Mouse (Mus musculus) CD4-positive helper T cell, adult 2 months (primary cell): ENCODE data around the gene Rbms3.

Source experiments
- DNase-seq: peaks from one replicate; pipeline ENCODE4 v3.0.0-alpha.2; 2012; ENCODE audit warnings: low read depth, missing footprints, low spot score

Gene Rbms3

DNA sequence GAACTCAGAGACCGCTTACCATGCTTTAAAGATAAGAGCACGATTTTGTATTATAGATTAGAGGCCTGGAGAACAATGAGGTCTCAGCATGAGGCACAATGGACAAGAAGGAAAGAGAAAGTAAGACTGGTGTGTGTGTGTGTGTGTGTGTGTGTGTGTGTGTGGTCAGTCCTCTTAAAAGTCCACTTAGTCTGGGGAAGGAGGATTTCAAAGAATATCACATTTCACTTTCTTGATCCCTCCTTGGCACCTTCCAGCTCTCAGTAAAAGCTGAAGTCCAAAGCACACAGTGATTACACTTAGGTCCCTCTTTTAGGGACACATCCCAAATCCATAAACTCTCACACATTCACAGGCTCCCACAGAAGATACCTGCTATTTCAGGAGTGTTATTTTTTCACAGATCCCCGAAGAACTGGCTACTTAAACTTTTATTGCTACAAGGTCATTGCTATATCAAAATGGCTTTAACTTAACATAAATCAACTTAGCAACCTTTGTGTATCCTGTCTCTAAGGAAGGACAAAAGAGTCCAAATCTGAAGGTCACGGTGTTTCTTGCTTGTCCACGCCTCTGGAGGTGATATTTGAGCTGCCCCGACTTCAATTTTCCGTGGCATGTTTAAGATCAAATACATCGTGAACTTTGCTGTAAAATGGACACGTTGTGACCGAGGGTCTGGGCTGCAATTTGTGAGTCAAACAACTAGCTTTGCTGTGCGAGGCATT, 880.7 kb downstream of the Rbms3 start:
- no peak for DNase-seq

DNA sequence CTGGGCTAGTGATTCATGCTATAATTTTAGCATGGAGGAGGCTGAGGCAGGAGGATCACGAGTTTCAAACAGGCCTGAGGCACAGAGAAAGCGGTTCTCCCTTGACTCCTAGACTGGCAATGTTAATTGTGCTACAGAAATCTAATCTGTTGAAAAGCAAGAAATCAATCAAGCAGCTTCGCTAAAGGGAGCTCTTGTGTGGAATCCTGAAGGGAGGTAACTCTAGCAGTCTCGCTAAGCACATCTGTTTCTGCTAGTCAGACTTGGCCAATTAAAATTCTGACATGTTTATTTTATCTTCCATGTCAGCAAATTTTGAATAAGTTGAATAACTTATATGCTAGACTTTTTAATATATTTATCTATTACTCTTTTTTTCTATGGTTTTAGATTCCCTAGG, 881.4 kb downstream of the Rbms3 start:
- no peak for DNase-seq

DNA sequence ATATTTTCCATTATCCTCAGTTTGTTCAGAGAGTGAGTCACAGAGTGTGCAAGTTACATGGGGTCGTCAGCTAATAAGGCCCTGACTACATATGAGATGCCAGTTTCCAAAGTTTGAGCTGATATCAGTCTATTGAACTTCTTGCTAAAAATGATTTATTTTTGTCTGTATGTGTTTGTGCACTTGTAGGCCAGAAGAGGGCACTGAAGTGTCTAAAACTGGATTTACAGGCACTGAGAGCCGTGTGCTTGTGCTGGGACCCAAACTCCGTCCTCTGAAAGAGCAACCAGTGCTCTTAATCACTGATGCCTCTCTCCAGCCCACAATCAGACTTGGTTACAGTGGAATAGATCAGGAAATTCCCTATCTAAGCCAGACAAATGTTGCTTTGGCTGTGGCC, 882.8 kb downstream of the Rbms3 start:
- no peak for DNase-seq

DNA sequence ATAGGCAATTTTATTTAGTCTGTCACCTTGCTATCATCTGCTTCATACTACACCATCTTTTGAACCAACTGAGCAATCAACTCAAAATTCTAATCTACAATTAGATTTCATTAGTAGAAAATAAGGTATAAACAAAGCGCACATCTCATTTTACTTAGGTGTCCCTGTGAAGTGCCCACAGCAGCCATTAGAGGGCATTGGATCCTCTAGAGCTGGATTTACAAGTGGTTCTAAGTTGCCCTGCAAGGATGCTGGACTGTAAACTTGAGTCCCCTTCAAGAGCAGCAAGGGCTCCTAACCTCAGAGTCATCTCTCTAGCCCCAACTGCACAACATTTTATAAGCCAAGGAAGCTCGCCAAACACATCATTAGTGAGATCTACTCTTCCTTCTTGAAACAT, 891.9 kb downstream of the Rbms3 start:
- no peak for DNase-seq

GRCm38 (mm10) chr9:116729172-116729571, 900.5 kb downstream of the Rbms3 start:
- DNase-seq = no peak

DNA sequence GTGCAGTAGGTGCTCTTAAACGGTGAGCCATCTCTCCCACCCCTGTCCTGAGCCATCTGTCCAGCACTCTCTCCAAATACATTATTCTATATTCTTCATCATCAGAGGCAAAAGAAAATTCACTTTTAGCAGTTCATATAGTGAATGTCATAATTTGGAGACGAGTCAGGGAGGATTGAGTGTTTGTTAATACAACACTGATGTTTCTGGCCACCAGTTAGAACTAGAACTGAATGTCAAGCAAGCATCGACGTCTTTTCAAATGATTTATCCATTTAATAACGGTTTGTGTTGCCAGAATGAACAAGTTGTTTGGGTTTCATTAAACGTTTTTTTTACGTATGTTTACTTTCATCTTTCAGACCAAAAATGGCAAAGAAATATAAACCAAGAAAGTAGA, 901.1 kb downstream of the Rbms3 start:
- DNase-seq = no peak

DNA sequence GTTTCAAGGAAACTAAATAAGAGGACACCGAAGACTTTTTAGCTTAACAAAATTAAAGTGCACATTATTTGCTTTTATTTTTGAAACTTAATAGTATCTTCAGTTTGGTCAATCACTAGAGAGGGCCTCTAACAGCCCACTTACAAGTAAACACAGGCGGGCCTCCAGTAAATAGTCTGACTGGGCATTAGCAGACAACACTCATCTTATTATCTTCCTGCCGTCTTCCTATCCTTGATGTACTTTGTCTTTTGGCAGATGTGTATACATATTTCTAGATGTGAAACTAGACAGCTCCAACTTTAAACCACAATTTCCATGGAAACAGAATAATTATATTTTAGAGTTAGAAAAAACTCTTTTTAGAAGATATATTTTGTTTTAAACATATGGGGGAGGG, 901.6 kb downstream of the Rbms3 start:
- DNase-seq = no peak

DNA sequence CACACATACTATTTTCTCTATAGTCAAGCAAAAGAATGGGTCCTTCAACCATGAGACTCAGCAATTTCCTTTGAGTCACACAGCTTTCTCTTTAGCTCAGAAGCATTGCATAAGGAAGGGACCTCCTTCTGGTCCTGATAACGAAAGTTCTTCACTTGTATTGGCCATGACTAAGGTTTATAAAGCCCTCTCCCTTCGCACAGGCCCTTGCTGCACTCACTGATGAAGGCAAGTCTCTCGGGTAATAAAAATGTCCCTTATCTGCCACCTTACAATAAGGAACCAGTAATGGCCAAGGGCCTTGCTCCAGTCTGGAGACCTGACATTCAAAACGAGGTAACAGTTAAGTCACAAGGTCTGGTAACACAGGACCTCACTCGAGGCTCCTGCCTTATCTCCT, 905.1 kb downstream of the Rbms3 start:
- no peak for DNase-seq

DNA sequence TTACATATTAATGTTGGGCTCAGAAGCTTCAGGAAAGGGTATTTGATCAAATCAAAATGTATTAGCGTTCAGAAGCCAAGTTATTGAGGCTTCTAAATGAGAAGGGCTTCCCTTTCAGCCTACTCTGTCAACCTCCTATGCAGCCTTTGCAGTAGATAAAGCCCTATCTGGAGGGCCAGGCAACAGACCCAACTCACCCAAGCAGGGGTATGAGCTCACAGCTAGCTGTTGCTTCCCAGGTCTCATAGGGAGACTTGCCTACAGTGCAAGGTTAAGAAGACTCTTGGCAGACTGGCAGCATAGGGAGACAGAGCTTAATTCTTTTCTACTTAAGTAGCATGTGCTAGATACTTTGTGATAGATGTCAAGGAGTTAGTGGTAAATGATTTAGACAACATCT, 926.6 kb downstream of the Rbms3 start:
- no peak for DNase-seq

DNA sequence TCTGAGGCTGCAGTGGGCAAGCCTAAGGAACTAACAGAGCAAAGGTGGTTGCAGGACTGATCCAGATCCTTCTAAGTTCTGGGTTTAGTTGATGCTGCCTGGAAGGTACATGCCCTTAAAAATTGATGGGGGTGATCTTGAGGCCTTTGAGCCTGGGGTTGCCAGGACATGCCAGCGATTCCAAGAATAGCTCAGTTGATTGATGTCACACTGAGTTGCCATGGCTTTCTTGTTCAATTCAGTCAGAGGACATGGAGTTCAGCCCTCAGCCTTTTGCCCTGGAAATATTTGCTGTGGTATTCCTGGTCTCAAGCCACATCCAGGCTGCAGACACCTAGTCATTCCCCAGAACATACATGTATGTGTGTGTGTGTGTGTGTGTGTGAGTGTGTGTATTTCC, 927.1 kb downstream of the Rbms3 start:
- DNase-seq = no peak

DNA sequence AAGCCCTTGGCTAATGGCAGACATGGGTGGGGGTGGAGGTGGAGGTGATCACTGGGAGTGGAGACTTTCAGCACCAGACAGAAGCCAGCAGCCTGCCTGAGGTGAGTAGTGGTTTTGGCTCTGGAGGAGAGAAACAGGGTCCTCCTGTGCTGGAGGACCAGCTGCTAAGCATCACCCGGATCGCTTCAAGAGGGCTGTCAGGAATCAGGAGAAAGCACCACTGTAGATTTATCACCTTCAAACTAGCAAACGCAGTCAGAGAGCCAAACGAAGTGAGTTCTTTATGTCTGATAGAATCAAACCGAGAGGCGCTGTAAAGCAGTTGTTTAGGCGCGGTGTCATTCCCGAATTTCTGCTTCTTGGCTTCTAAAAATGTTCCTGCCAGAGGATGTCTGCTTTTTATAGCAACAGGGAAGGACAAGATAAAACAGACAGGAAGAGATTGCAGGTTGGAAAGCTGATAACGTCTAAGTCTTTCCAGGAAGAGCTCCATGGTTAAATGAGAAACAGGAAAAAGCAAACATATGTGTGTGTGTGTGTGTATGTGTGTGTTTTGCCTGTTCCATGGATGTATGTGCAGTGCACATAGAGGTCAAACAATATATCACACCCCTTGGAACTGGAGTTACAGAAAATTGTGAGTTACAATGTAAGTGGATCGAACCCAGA, 928.1 kb downstream of the Rbms3 start:
- no peak for DNase-seq

- no peak for DNase-seq
Observed at GRCm38 (mm10) chr9:116688615-116689014, 941.1 kb downstream of the Rbms3 start.

GRCm38 (mm10) chr9:116677142-116677541, 952.6 kb downstream of the Rbms3 start:
- DNase-seq = no peak

DNA sequence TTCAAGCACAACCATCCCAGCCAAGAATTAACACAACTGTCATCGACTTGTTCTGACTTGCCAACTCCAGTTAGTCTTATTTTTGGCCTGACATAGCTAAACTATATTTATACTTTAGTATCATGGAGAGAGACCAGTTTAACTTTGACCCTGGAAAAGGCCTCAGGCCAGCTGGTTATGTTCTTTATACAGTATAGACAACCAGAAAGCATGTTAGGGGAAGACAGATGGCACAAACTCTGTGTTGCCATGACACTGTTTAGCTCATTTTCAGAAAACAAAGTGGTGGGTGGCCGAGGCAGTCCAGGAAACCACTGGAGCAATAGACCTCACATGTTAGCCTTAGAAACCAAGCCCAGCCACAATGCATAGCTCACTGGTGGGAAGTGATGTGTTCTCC, 953.3 kb downstream of the Rbms3 start:
- no peak for DNase-seq

- DNase-seq = no peak
Observed at GRCm38 (mm10) chr9:116674191-116674590, 955.5 kb downstream of the Rbms3 start.

DNA sequence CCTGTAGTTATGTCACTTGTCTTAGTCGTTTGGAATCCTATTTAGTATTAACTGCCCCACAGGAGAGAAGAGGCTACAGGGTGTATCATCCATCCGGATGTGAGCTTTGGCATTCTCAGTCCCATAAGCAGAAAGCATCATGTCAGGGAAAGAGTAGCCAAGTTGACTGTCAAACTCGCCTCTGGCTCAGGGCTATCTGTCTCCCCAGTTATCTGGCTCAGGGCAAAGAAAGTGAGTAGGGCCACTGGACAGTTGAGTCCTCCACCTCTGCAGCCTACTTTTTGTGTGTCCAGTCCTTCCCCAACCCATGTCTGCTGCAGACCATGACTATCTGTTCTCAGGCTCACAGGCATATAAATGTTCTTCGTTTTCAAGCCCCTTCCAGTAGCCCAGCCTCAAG, 968.7 kb downstream of the Rbms3 start:
- no peak for DNase-seq

DNA sequence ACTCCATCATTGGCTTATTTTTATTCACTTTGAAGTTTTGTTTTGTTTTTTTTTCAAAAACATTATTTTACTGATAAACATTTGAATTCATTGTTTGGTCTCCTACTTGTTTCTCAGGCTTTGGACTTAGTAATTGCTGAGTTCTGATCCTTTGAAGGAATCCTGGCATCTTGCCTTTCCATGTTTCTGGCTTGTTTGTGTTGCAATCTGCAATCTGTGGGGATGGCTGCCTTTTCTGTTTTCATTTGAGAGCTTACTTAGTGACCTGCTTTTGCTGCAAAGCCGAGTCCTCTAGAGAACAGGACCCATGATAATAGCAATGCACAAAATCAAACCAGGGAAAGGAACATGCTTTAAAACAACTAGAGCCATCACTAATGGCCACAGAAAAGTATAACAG, 969.8 kb downstream of the Rbms3 start:
- no peak for DNase-seq

DNA sequence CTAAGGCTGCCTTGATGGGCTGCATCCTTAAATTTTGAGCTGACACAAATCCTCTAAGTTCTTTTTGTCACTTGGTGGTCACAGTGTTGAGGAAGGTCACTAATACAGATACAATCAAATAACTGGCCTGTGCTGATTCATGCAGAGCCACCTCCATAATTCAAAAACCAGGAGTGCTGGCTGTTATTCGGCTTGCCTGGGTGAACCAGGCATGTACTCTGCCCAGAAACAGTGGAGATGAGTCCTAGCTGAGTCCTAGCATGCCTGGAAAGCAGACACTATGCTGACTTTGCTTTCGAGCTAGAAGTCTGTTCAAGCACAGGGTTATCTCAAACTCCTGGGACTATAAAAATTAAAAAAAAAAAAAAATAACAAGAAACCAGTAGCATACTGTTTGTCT, 972.6 kb downstream of the Rbms3 start:
- DNase-seq = no peak

DNA sequence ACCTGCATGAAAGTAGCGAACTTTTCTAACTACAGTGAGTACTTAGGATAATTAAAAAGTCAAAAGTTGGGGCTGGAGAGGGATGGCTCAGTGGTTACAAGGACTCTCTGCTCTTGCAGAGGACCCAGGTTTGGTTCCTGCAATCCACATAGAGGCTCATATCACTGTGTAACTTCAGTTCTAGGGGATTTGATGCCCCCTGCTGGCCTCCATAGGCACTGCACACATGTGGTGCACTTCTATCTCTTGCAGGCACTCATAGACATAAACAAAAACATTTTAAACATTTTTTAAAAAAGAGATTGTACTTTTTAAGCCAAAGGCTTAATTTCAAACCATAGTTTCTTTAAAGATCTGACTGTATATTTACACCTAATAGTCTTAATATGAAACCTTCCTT, 978.3 kb downstream of the Rbms3 start:
- DNase-seq = no peak

DNA sequence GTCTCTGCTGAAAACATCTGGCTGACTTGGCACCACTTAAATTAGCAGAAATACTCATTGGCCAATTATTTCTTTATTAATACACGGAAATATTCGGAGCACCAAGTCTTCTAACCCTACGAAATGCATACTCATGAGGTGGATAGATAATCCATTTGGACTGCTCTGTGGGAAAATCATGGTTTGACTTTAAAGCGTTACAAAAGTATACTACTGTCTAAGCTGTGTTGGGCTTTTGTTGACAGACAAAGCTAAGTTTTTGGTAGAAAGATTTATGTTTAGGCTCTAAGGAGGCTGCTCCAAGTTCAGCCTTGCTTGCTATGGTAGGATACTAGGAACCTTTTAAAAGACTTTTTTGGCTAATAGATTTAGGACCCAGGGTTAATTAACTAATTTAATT, 979.8 kb downstream of the Rbms3 start:
- DNase-seq = no peak

DNA sequence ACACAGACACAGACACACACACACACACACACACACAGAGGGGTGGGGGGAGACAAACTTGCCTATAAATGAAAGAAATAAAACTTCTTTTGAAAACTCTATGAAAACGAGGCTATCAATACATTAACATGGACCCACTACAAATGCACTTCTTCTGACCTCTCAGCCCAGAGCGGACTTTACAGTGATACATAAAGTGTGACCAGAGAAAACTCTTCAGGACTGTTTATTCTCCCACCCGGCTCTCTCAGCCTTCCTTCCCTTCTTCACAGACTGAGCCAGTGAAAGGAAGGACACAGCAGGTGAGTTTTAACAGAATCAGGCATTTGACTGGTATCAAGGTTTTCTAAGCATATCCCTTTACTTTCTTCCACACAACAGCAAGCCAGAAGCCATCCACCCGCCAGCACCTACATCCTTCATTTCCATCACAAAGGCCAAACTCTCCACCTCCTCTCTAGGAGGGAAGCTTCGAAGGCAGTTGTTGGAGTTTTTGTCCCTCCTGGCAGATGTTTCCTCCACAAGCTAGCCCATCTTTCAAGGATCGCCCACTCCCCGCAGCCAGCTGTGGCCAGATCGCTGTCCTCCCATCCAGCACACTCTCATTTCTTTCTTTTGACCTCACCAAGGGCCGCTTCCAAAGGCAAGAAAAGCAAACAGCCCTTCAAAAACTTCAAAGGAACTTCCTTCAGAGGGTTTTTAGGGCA, 980.5 kb downstream of the Rbms3 start:
- DNase-seq = no peak

DNA sequence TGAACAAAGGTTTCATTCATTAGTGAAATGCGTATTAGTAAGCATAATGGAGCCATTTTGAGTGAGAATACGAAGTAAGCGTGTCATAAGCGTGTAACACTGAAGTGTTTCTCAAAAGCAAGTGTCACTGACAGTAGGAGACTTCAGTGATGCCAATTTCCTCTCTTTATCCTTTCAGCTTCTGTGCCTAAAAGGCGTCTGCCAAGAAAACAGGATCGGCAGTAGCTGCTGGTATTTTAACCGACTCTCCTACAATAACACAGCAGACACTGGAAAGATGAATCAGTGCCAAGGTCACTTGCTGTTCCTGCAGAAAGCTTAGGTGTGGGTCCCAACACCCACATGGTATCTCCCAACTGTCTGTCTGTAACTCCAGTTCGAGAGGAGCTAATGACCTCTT, 985.1 kb downstream of the Rbms3 start:
- no peak for DNase-seq

DNA sequence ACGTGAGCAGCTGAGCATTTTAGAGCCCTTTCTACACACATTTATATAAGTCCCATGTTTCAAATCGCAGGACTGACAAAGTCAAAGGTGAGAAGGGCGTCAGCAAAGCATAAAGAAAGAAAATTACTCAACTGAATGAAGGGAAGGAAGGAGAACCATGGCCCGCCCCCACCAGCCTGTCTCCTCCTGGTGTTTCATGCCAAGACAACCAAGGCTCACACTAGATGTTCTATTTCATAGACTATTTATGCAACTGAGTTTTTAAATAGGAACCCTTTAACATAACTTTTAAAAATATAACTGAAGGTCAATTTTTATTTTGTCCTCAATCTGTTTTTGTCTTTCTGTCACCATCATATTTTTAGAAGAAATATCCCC, 989.4 kb downstream of the Rbms3 start:
- DNase-seq = no peak
